Mouse (Mus musculus) adrenal gland, postnatal 4 days (tissue): ENCODE measurements around the gene Wee2. TPM values are rescaled to one million over a fixed set of nuclear protein-coding genes. Genes with fewer than 3 reads are reported as not detected.

Experiments
- DNase-seq, 2 experiments: peaks; one replicate each; pipeline ENCODE4 v3.0.0; 2021 to 2022; ENCODE audit warnings: low spot score in 2 of 2, mixed read lengths in 2 of 2
- long read RNA-seq, 2 experiments: library from polyadenylated mRNA; stranded (forward); transcript quantifications; one replicate each; pipeline ENCODE4 v2.0.0; 2021
- total RNA-seq, 2 experiments: library from RNA; stranded (reverse); gene quantifications; 2 replicates each; pipeline ENCODE4 v1.2.3; 2021

Wee2 gene
- total RNA-seq, result not detected
- long read RNA-seq, experiment 1, result 0 reads
- long read RNA-seq, experiment 2, result 0 reads

DNA sequence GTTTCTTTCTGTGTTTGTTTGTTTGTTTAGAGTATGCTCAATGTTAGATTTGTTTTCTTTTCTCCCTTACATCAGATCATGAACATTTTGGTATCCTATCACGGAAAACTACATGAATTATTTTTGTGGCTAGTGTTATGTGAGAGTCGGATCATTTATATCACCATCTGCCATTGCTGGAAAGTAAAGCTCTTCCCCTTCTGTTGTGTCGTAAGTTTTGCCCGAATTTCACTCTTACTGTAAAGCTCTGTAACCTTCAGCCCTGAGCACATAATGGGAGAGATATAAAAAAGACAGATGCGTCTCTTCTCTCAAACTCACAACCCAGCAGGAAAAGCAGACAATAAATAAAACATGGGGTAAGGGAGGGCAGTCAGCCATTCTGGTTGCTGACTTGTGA, at the start of gene Wee2:
Gene Wee2 (plus strand): TSS at position 153 of the 400 bp plus-strand sequence.
- DNase-seq, result no peak

DNA sequence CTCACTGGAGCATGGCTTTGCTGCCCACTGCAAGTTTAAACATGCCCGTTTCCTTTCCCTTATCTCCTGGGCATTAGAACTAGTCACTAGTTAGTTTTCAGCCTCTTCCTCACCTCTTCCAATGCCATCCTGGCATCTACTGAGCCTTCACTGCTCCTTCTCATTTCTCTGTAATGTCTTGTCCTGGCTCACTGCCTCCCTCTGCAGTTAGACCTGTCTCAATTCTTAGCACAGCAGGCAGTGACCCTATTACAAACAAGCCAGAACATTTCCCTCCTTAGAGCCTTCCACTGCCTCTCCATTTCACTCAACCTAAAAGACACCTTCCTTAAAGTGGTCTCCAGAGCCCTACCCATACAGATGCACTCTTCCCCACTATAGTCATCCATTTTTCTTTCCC, 47.9 kb upstream of the Wee2 start:
- no peak for DNase-seq

DNA sequence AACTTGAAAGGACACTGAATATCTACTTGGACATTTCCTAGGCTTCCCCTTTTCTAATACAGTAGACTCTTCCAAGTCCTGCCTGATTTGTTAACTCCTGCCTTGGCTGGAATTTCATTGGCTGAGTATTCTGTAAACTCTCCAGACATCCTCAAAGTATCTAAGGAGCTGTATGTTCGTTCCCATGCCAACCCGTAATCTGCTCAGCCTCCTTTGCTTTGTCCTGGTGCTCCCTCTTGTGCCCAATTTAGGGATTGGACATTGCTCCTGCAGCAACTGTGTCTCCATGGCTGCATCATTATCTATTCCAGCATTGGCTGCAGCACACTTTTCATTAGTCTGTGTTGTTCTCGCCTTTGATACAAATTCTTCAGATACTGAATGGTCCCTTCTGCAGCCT, 45.7 kb upstream of the Wee2 start:
- DNase-seq, result peak in 1 of 2 experiments; percentile 29

- DNase-seq, result no peak
These were observed 36.9 kb upstream of the Wee2 start for GRCm38 (mm10) chr6:40402031-40402430.

GRCm38 (mm10) chr6:40403640-40404285, 35.1 kb upstream of the Wee2 start:
- no peak for DNase-seq

DNA sequence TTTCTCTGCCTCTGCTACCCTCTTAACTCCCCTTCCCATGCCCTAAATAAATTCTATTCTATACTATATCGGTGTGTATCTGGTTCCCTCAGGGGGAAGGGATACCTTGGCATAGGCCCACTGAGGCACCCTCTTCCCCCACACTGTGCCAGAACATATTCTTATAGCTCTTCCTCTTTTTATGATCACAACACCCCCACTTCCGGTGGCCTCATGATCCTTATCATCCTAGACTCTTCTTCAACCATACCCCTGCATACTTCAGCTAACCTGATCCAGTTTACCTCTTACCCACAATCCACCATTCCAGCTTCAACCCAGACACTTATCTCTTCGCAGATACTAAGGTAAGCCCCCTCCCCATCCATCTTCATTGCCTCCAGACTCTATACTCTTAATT, 27.8 kb upstream of the Wee2 start:
- no peak for DNase-seq

DNA sequence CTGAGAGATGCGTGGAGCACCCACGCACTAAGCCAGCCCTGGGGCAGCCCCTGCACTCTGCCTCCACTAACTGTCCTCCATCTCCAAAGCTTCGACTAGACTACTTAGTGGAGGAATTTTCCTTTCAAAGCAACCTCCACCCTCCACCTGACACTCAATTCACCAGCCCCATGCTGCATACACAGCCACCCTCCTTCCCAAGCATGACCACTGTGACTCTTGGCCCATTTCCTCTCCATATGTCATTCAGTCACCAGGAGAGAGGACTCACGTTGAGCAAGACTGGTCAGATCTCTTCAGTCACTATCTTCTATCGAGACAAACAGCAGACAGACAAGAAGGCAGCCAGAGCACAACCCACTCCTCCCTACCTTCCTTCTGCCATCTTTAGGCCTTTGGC, 25.8 kb upstream of the Wee2 start:
- DNase-seq, result no peak

DNA sequence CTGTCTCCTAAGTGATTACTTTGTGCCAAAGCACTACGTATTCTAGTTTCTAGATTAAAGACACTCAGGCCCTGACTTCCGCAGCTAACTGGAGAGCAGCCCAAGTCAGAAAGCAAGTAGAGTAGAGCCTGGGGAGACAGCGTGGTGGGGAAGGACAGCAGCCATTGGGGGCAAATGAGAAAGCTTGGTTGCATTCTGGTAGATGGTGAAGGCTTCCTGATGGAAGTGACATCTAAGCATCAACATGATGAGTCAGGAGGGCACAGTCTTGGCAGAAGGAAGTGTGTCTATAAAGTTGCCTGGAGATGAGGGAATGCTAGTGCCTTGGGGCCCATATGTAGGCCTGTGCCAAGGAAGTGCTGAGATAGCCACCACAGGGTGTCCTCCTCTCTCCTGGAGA, 25.3 kb upstream of the Wee2 start:
- DNase-seq, result no peak

DNA sequence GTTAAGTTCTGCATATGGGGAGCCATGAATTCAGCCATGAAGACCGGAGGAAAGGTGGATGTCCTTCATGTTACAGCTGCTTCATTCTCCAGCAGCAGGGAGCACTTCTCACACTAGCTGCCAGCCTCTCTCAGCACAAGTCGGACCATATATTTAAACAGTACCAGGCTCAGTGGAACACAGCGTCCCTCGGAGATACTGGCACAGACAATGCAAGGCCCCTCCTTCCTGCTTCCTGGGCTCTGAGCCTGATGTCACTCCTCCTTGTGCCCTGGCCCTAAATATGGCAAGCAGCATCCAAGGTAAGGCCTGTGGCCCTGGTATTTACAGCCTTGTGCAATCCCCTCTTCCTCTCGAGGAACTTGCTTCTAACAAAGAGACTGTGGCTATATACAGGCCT, 23.1 kb upstream of the Wee2 start:
- no peak for DNase-seq

DNA sequence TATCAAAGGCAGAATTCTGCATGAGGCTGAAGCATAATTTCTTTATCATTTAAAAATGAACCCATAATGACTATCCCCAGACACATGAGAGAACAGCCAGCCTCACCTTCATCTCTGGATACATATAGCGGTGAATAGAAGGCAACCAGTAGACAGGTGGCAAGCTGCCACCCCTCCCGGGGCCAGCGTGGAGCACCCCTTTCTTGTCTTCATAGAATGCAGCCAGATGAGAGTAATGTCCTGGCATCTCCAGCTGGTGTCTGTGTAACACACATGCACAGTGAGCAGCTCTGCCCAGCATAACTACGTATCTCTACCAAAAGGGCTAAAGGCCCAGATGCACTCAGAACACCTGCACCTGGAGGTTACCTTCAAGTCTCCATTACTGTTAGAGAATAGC, 20.5 kb upstream of the Wee2 start:
- no peak for DNase-seq

- DNase-seq, result no peak
These were observed 17.8 kb upstream of the Wee2 start for GRCm38 (mm10) chr6:40421099-40421498.

- DNase-seq, result no peak
These were observed 15.9 kb upstream of the Wee2 start for GRCm38 (mm10) chr6:40423013-40423412.

DNA sequence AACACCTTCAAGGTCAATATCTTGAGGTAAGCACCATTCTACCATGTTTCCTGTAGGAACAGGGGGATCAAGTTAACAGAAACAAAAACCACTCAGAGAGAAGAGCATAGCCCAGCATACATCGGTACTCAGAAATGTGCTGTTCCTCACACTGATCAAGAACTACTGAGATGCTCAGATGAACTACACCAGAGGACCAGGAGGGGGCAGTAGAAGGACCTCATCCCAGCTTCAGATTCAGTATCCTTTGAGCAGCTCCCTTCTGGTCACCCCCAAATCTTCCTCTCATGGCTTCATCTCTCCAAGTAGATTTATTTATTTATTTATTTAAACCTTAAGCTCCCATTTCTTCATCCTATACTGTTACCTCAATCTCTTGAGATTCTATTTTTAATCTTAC, 15.1 kb upstream of the Wee2 start:
- no peak for DNase-seq

DNA sequence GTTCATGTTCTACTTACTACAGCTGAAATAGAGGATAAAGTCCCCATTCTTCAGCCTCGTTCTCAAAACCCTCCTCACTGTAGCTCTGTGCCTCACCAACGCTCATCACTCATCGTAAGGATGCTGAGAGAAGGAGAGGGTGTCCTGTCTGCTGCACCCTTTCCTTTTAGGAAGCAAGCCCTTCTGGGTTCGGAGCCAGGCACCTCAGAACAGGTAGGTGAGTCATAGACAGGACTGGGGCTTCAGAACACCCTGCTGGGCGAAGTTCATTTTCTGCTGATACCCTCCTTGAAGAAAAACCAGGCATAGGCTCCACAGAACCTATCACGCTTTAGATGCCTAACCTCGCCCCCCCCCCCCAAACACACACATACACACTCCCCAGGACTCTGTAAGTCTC, 11.4 kb upstream of the Wee2 start:
- DNase-seq, result no peak

DNA sequence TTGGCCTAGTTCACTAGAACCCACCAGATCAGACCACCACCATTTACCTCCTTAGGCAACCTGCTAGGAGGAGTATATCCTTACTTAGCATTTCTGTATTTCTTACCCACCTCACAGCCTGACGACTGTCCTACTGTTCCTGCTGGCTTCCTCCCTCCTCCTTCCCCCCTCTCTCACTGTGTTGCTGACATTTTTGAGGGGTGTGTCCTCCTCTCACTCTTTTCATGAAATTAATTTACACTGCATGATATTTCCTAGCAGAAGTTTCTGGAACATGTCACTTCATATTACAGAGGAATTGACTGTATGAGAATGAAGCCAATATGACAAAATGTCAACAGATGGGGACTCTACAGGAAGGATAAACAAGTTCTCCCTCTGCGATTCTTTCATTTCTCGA, 10.2 kb upstream of the Wee2 start:
- DNase-seq, result no peak

GRCm38 (mm10) chr6:40429521-40429931, 9.4 kb upstream of the Wee2 start:
- DNase-seq, result no peak

DNA sequence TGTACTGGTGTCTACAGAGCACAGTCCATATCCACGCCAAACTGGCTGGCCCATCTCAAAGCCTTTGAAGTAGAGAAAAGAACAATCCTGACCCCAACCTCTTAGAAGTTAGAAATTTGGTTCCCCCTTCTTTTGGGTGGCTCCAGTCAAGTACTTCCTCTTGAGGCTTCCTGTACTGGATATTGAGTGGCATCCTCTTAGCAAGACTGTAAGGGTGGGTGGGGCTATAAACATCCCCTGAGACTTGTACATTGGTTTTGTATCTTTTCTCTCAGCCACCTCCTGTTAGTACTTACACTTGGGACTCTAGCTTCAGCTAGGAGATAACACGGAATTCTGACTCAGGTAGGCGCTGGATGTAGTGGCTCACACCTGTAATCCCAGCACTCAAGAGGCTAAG, 8.6 kb upstream of the Wee2 start:
- no peak for DNase-seq

- DNase-seq, result no peak
These were observed 8.0 kb upstream of the Wee2 start for GRCm38 (mm10) chr6:40430878-40431277.

GRCm38 (mm10) chr6:40431356-40431755, 7.5 kb upstream of the Wee2 start:
- no peak for DNase-seq

GRCm38 (mm10) chr6:40431812-40432211, 7.1 kb upstream of the Wee2 start:
- DNase-seq, result no peak

- no peak for DNase-seq
These were observed 6.3 kb upstream of the Wee2 start for GRCm38 (mm10) chr6:40432346-40433275.

- DNase-seq, result no peak
These were observed 4.2 kb upstream of the Wee2 start for GRCm38 (mm10) chr6:40434697-40435096.
